Mouse (Mus musculus) bone marrow, adult 2 months (tissue): ENCODE data around the gene Msl1. TPM values are rescaled to one million over a fixed set of nuclear protein-coding genes. Genes with fewer than 3 reads are reported as not detected.

ENCODE experiments used
- H3K27ac ChIP-seq: fragments of 200-500 bp; 2 replicates; pipeline ENCODE4 v1.5.1; 2012; ENCODE audit warnings: low read depth, mild to moderate bottlenecking, control low read depth, inconsistent platforms, low read length; ENCODE audit not compliant: control insufficient read depth, poor library complexity, insufficient read depth
- H3K4me1 ChIP-seq: fragments of 200-500 bp; 2 replicates; pipeline ENCODE4 v1.6.1; 2011; ENCODE audit warnings: low read length; ENCODE audit not compliant: control insufficient read depth, insufficient read depth
- H3K4me3 ChIP-seq: fragments of 200-500 bp; replicated peaks from 2 replicates; pipeline ENCODE3; 2011; ENCODE audit warnings: mild to moderate bottlenecking, low read depth, low read length, control low read depth; ENCODE audit not compliant: control insufficient read depth
- CTCF ChIP-seq: fragments of 200-500 bp; IDR thresholded peaks from 2 replicates; pipeline ENCODE4 v1.5.1; 2011; ENCODE audit warnings: low read length, control low read depth; ENCODE audit not compliant: control insufficient read depth, insufficient read depth
- POLR2A ChIP-seq: fragments of 200-500 bp; IDR thresholded peaks from 2 replicates; pipeline ENCODE4 v1.6.1; 2011; ENCODE audit warnings: low read depth, mild to moderate bottlenecking, control low read depth, low read length, borderline replicate concordance; ENCODE audit not compliant: control insufficient read depth
- WGBS: fragments of 180-500 bp; shearing (Covaris S2); methylation state at CpG from one replicate; pipeline ENCODE4 v1.1.7; 2018; 5-methylcytosine and 5-hydroxymethylcytosine counted together
- polyA plus RNA-seq: library from polyadenylated mRNA; stranded (reverse); fragments of >200 nt; gene quantifications from 2 replicates; pipeline ENCODE4 v1.2.4, GENCODE M21; 2011; ENCODE audit warnings: low replicate concordance; ENCODE audit not compliant: missing spikeins, insufficient read depth, insufficient read length

Msl1 gene
- polyA plus RNA-seq, 1 experiment = 69.9 TPM

- H3K4me1 ChIP-seq = peaks cover 13% of the 10 kb centered on the region; the same call in 1 of the 2 replicates
- no peak for TF ChIP-seq CTCF
- TF ChIP-seq POLR2A = no peak
- WGBS = 12% methylated on average over 9 of the region's 9 CpGs
- no peak overlapping the region for H3K4me3 ChIP-seq
- H3K27ac ChIP-seq = peak overlapping the region; percentile 11; the same call in 1 of the 2 replicates
These were observed 18.3 kb upstream of the Msl1 start for GRCm38 (mm10) chr11:98776843-98777590.

GRCm38 (mm10) chr11:98777888-98778287, 17.4 kb upstream of the Msl1 start:
- Histone ChIP-seq H3K4me3 (no peak overlapping the region), H3K27ac (no peak overlapping the region)

DNA sequence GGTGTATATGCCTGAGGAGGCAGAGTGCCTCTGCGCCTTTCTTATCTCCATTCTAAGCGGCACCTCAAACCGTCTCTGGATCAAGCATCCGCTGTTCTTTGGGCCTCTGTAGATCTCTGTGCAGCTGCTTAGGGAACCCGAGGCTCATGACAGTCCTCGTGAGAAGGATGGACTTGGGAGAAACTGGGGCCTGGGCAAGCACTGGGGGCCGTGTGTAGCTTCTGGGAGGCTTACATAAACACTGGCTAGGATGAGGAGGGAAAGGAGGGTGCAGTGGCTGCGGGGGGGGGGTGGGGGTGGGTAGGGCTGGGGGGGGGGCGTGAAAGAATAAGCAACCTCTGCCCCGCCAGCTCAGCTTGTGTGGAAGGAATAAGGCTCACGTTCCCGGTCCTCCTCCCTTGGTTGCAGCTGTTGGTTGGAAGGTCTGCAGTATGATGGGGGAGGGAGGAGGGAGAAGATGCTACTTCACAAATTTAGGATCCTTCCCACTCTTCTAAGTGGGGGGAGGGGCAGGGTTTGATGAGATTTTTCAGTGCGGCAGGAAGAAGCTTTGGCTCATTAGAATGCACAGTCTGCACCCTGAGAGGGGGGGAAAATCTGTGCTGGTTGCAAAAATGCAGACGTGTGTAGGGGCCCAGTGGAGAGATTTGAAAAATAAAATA, 13.3 kb upstream of the Msl1 start:
- WGBS = 60% methylated on average over 13 of the region's 14 CpGs
- H3K4me1 ChIP-seq = peaks cover 3% of the 10 kb centered on the region; the same call in 1 of the 2 replicates
- H3K4me3 ChIP-seq = no peak overlapping the region
- no peak overlapping the region for H3K27ac ChIP-seq
- TF ChIP-seq POLR2A (no peak), CTCF (no peak)

More at GRCm38 (mm10) chr11:98777888-98778287, 17.4 kb upstream of the Msl1 start:
- H3K4me1 ChIP-seq = peaks cover 13% of the 10 kb centered on the region; the same call in 1 of the 2 replicates
- no peak for TF ChIP-seq CTCF
- TF ChIP-seq POLR2A = no peak

GRCm38 (mm10) chr11:98782651-98783235, 12.6 kb upstream of the Msl1 start:
- peak overlapping the region; percentile 57 for H3K4me3 ChIP-seq
- WGBS = 8% methylated on average over 17 of the region's 17 CpGs
- H3K4me1 ChIP-seq = peaks cover 3% of the 10 kb centered on the region; the same call in 1 of the 2 replicates

GRCm38 (mm10) chr11:98783236-98783696, 12.1 kb upstream of the Msl1 start:
- TF ChIP-seq POLR2A (peak; percentile 53; the same call in 1 of the 2 replicates), CTCF (no peak; the same call in 1 of the 2 replicates)
- Histone ChIP-seq H3K4me3 (peak overlapping the region; percentile 57), H3K27ac (peak overlapping the region; percentile 35), H3K4me1 (peaks cover 3% of the 10 kb centered on the region; the same call in 1 of the 2 replicates)
- WGBS = under 1% methylated on average over 20 of the region's 20 CpGs

More at GRCm38 (mm10) chr11:98782651-98783235, 12.6 kb upstream of the Msl1 start:
- 0 out of 2 replicates have a peak overlapping the region, but pooled peaks have one; percentile 35 for H3K27ac ChIP-seq
- TF ChIP-seq POLR2A = no peak
- no peak for TF ChIP-seq CTCF

DNA sequence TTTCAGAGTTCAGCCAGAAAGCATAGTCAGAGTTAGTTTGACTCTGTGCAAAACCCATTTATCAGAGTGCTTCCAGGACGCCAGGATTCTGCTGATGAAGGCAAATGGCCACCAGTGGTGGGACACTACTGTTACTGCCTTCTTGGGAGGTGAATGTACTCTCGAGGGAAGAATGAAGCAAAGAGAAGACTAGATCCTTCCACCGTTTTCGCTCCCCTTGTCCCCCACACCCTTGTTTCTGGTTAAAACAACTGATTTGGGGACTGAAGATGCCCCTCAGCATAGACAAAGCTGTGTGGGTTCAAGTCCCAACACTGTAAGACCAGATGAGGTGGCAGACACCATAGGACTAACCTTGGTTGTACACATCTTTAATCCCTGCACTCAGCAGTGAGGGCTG, 11.2 kb upstream of the Msl1 start:
- 66% methylated on average over 4 of the region's 4 CpGs for WGBS
- Histone ChIP-seq H3K4me1 (peaks cover 3% of the 10 kb centered on the region; the same call in 1 of the 2 replicates), H3K27ac (no peak overlapping the region), H3K4me3 (no peak overlapping the region)
- TF ChIP-seq CTCF = no peak

DNA sequence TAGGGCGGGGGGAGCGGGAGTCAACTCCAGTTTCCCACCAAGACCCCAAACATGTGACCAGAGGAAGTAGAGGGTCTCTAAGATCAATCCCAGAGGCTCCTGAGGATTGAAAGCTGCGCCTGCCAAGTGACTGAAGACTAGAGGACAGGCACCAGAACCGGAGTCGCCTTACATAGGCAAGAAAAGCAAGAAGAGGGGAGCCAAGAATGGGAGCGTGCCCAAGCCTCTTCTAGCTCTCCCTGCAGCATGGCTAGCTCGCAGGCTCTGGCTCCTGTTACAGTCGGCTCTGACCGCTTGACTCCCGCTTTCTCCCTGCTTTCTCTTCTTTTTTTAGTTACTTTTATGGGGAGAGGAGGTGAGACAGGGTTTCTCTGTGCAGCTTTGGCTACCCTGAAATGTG, 10.1 kb upstream of the Msl1 start:
- no peak overlapping the region for H3K4me3 ChIP-seq
- H3K4me1 ChIP-seq = peaks cover 3% of the 10 kb centered on the region; the same call in 1 of the 2 replicates
- H3K27ac ChIP-seq = no peak overlapping the region
- no peak for TF ChIP-seq POLR2A
- no peak for TF ChIP-seq CTCF
- 72% methylated on average over 10 of the region's 10 CpGs for WGBS

- TF ChIP-seq CTCF (peak; percentile 46; the same call in 1 of the 2 replicates), POLR2A (no peak)
- 2% methylated on average over 12 of the region's 12 CpGs for WGBS
- no peak overlapping the region for H3K4me3 ChIP-seq
- H3K27ac ChIP-seq = no peak overlapping the region
- H3K4me1 ChIP-seq = peaks cover 3% of the 10 kb centered on the region; the same call in 1 of the 2 replicates
These were observed 9.5 kb upstream of the Msl1 start for GRCm38 (mm10) chr11:98785772-98786281.
